ENCODE assay signal across 12 mouse cellular contexts in genomic region chr12:108914709-108915340, GRCm38 (mm10). TPM values are rescaled to one million over a fixed set of nuclear protein-coding genes. Genes with fewer than 3 reads are reported as not detected.
A peak's percentile ranks its signal among the peaks of the same experiment; 100 is the strongest.
DNase-seq lines count a peak whose midpoint lies in the region; ATAC-seq lines count a peak whose summit lies in the region.
"Had no signal": no experiment of that assay in that cellular context is flagged by ENCODE, and none has a peak within 500 bp of the region (broad histone marks: within the 10 kb centered on the region; RNA-seq: fewer than 3 reads in every experiment).

No protein-coding gene starts in this region.

- intact Hi-C loops in heart, postnatal 36 days (cut with DNase I), result loop anchor here (5.0 kb wide), 1 partner anchor 137 kb away; no protein-coding TSS in a partner anchor

- ATAC-seq in heart, embryonic 16.5 days (replicated peaks; ENCODE audit: extremely low read depth, insufficient read depth, low FRiP score), result 0 out of 2 replicates have a peak, but pooled peaks have one; percentile 5
- no peak for ATAC-seq in heart, embryonic 11.5 days (replicated peaks; ENCODE audit: insufficient number of reproducible peaks, low FRiP score, low TSS enrichment)
- ATAC-seq in neural tube, embryonic 12.5 days (ENCODE audit: low FRiP score, low read depth), result no peak
- peak; percentile 60 for ATAC-seq in intestine, embryonic 15.5 days
- no peak for ATAC-seq in stomach, embryonic 15.5 days (ENCODE audit: insufficient read depth, low FRiP score, low read depth)
- ATAC-seq: liver, embryonic 12.5 days had no signal

- H3K9me3 ChIP-seq in heart, embryonic 16.5 days (replicated peaks; ENCODE audit: control insufficient read depth, low read length), result no peaks in the 10 kb centered on the region
- H3K9me3 ChIP-seq in heart, embryonic 11.5 days (replicated peaks; ENCODE audit: control insufficient read depth, low read length), result no peaks in the 10 kb centered on the region
- no peaks in the 10 kb centered on the region for H3K9me3 ChIP-seq in neural tube, embryonic 12.5 days
- no peaks in the 10 kb centered on the region for H3K9me3 ChIP-seq in intestine, embryonic 15.5 days
- H3K9me3 ChIP-seq in stomach, embryonic 15.5 days, result no peaks in the 10 kb centered on the region
- H3K9me3 ChIP-seq: heart, embryonic 10.5 days; liver, embryonic 12.5 days had no signal

- 73% methylated on average over 12 of the region's 12 CpGs for WGBS in heart, embryonic 16.5 days
- WGBS in heart, embryonic 11.5 days (ENCODE audit: insufficient replicate concordance), result 70% methylated on average over 12 of the region's 12 CpGs
- WGBS in neural tube, embryonic 12.5 days, result 15% methylated on average over 12 of the region's 12 CpGs
- 35% methylated on average over 12 of the region's 12 CpGs for WGBS in intestine, embryonic 15.5 days
- 48% methylated on average over 12 of the region's 12 CpGs for WGBS in stomach, embryonic 15.5 days

- H3K27ac ChIP-seq in heart, embryonic 16.5 days (ENCODE audit: low read length), result no peak overlapping the region
- no peak overlapping the region for H3K27ac ChIP-seq in heart, embryonic 11.5 days (ENCODE audit: low read depth, low read length)
- peak overlapping the region; percentile 33; the same call in 1 of the 2 replicates for H3K27ac ChIP-seq in neural tube, embryonic 12.5 days
- peak overlapping the region; percentile 32; the same call in 1 of the 2 replicates for H3K27ac ChIP-seq in intestine, embryonic 15.5 days
- H3K27ac ChIP-seq in stomach, embryonic 15.5 days, result peak overlapping the region; percentile 22; the same call in 1 of the 2 replicates
- H3K27ac ChIP-seq: heart, embryonic 10.5 days; liver, embryonic 12.5 days had no signal

- H3K4me1 ChIP-seq in heart, embryonic 16.5 days (ENCODE audit: control insufficient read depth, insufficient read depth, low read length), result 0 out of 2 replicates have a peak, but pooled peaks cover 3% of the 10 kb centered on the region
- H3K4me1 ChIP-seq in heart, embryonic 11.5 days (ENCODE audit: control insufficient read depth, insufficient read depth, low read length), result no peaks in the 10 kb centered on the region
- peaks cover 70% of the 10 kb centered on the region for H3K4me1 ChIP-seq in neural tube, embryonic 12.5 days
- H3K4me1 ChIP-seq in intestine, embryonic 15.5 days (replicated peaks), result peaks cover 28% of the 10 kb centered on the region
- peaks cover 15% of the 10 kb centered on the region; the same call in 1 of the 2 replicates for H3K4me1 ChIP-seq in stomach, embryonic 15.5 days
- H3K4me1 ChIP-seq: liver, embryonic 12.5 days had no signal

- H3K27me3 ChIP-seq in heart, embryonic 16.5 days (ENCODE audit: control insufficient read depth, insufficient read depth, low read length), result no peaks in the 10 kb centered on the region
- no peaks in the 10 kb centered on the region for H3K27me3 ChIP-seq in heart, embryonic 11.5 days (ENCODE audit: control insufficient read depth, insufficient read depth, low read length)
- 0 out of 2 replicates have a peak, but pooled peaks cover 2% of the 10 kb centered on the region for H3K27me3 ChIP-seq in neural tube, embryonic 12.5 days (replicated peaks)
- H3K27me3 ChIP-seq in intestine, embryonic 15.5 days (replicated peaks), result no peaks in the 10 kb centered on the region
- no peaks in the 10 kb centered on the region for H3K27me3 ChIP-seq in stomach, embryonic 15.5 days (replicated peaks)
- H3K27me3 ChIP-seq: liver, embryonic 12.5 days had no signal

- DNase-seq in neural tube, embryonic 10.5 days (ENCODE audit: extremely low spot score, low spot score), result no peak
- DNase-seq in heart, postnatal 36 days, result no peak
- no peak for DNase-seq in cerebellum, postnatal 36 days
- DNase-seq: cerebellum, adult 9-10 months; kidney, postnatal 36 days had no signal

- no peak overlapping the region for H3K9ac ChIP-seq in heart, embryonic 16.5 days (ENCODE audit: low read length)
- H3K9ac ChIP-seq in heart, embryonic 11.5 days (ENCODE audit: low read depth, low read length), result no peak overlapping the region
- H3K9ac ChIP-seq in neural tube, embryonic 12.5 days, result 0 out of 2 replicates have a peak overlapping the region, but pooled peaks have one; percentile 19
- no peak overlapping the region for H3K9ac ChIP-seq in intestine, embryonic 15.5 days
- no peak overlapping the region for H3K9ac ChIP-seq in stomach, embryonic 15.5 days
- H3K9ac ChIP-seq: liver, embryonic 12.5 days had no signal

- H3K36me3 ChIP-seq in heart, embryonic 16.5 days (ENCODE audit: control insufficient read depth, insufficient read depth), result no peaks in the 10 kb centered on the region
- no peaks in the 10 kb centered on the region for H3K36me3 ChIP-seq in heart, embryonic 11.5 days (ENCODE audit: control insufficient read depth, insufficient read depth, low read length)
- H3K36me3 ChIP-seq in neural tube, embryonic 12.5 days, result no peaks in the 10 kb centered on the region
- no peaks in the 10 kb centered on the region for H3K36me3 ChIP-seq in intestine, embryonic 15.5 days
- H3K36me3 ChIP-seq in stomach, embryonic 15.5 days, result no peaks in the 10 kb centered on the region
- H3K36me3 ChIP-seq: heart, embryonic 10.5 days; liver, embryonic 12.5 days had no signal

- no peak overlapping the region for H3K4me3 ChIP-seq in heart, embryonic 16.5 days (ENCODE audit: low read length)
- no peak overlapping the region for H3K4me3 ChIP-seq in heart, embryonic 11.5 days (ENCODE audit: low read depth, low read length)
- H3K4me3 ChIP-seq in neural tube, embryonic 12.5 days, result no peak overlapping the region
- no peak overlapping the region for H3K4me3 ChIP-seq in intestine, embryonic 15.5 days (replicated peaks)
- no peak overlapping the region for H3K4me3 ChIP-seq in stomach, embryonic 15.5 days (replicated peaks)
- H3K4me3 ChIP-seq: heart, embryonic 10.5 days; liver, embryonic 12.5 days had no signal

- H3K4me2 ChIP-seq in heart, embryonic 16.5 days (ENCODE audit: low read depth, low read length), result no peak overlapping the region
- no peak overlapping the region for H3K4me2 ChIP-seq in heart, embryonic 11.5 days
- H3K4me2 ChIP-seq in neural tube, embryonic 12.5 days (replicated peaks), result peak overlapping the region; percentile 16
- H3K4me2 ChIP-seq in intestine, embryonic 15.5 days (replicated peaks), result no peak overlapping the region; the same call in 1 of the 2 replicates
- H3K4me2 ChIP-seq in stomach, embryonic 15.5 days, result no peak overlapping the region
- H3K4me2 ChIP-seq: liver, embryonic 12.5 days had no signal

RNA-seq across cellular contexts. Expression of gene Wars, which starts 20.9 kb away (rescaled TPM):
- polyA plus RNA-seq in heart, embryonic 16.5 days (2015; fragmentation: Nextera tagmentation; extraction: Ambion mirVana), result 58.1 and 63.0 TPM in 2 replicates
- polyA plus RNA-seq in heart, embryonic 11.5 days (2014; fragmentation: Nextera tagmentation; extraction: Ambion mirVana), result 77.2 and 78.2 TPM in 2 replicates
- polyA plus RNA-seq in neural tube, embryonic 12.5 days (2016; fragmentation: Nextera tagmentation; extraction: Ambion mirVana), result 120 and 123 TPM in 2 replicates
- polyA plus RNA-seq in intestine, embryonic 15.5 days (2015; fragmentation: Nextera tagmentation; extraction: Ambion mirVana), result 81.9 and 85.5 TPM in 2 replicates
- polyA plus RNA-seq in stomach, embryonic 15.5 days (2015; fragmentation: Nextera tagmentation; extraction: Ambion mirVana), result 91.1 and 96.6 TPM in 2 replicates
- 10 to 100 TPM; 32.5 to 40.6 TPM for total RNA-seq in heart, postnatal 36 days (2021)

RNA-seq across cellular contexts. Expression of gene Wdr25, which starts 21.4 kb away (rescaled TPM):
- 7.1 and 10.2 TPM in 2 replicates for polyA plus RNA-seq in heart, embryonic 16.5 days (2015; fragmentation: Nextera tagmentation; extraction: Ambion mirVana)
- polyA plus RNA-seq in heart, embryonic 11.5 days (2014; fragmentation: Nextera tagmentation; extraction: Ambion mirVana), result 3.3 and 5.6 TPM in 2 replicates
- 7.0 and 9.8 TPM in 2 replicates for polyA plus RNA-seq in neural tube, embryonic 12.5 days (2016; fragmentation: Nextera tagmentation; extraction: Ambion mirVana)
- 5.7 and 8.3 TPM in 2 replicates for polyA plus RNA-seq in intestine, embryonic 15.5 days (2015; fragmentation: Nextera tagmentation; extraction: Ambion mirVana)
- 8.3 and 9.6 TPM in 2 replicates for polyA plus RNA-seq in stomach, embryonic 15.5 days (2015; fragmentation: Nextera tagmentation; extraction: Ambion mirVana)
- total RNA-seq in heart, postnatal 36 days (2021), result 1 to 10 TPM; 3.8 to 4.3 TPM

Comparison
In these comparisons a context has a peak if more than half of its experiments do, and no peak if none do; other contexts are left out.
1. ATAC-seq: peak in heart, embryonic 16.5 days (single experiment) and intestine, embryonic 15.5 days (single experiment); none in heart, embryonic 11.5 days (single experiment), neural tube, embryonic 12.5 days (single experiment) and stomach, embryonic 15.5 days (single experiment).
2. H3K27ac ChIP-seq: peak in neural tube, embryonic 12.5 days (single experiment), intestine, embryonic 15.5 days (single experiment) and stomach, embryonic 15.5 days (single experiment); none in heart, embryonic 16.5 days (single experiment) and heart, embryonic 11.5 days (single experiment).